ENCODE assay signal across 8 mouse cellular contexts in the genomic region with DNA sequence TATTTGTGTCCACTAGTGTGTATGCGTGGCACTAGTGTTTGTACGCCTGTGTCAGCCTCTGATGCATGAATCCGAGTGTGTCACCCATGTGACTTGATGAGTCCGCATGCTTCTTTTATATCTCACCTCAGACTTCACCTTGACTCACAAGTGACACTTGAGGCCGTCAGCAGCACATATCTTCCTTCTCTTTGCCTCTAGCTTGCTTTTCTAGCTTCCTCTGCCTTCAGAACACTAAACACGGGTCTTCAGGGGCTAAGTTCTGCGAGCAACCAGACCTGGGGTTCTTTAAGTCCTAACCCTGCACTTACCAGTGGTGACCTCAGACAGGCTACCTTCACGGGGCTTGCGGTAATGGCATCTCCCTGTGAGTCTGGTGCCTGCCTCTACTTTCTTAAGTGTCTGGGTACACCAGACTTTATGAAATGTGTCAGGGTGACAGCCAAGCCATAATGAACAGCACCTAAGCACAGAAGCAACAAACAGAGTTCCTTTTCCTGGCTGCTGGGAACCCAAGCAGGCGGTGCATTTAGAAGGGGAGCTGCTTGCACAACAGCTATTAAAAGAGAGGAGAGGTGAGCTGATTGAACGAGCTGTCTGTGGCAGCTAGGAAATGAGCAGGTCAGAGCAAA. TPM values are rescaled to one million over a fixed set of nuclear protein-coding genes. Genes with fewer than 3 reads are reported as not detected.
DNase-seq lines count a peak whose midpoint lies in the region; ATAC-seq and TF ChIP-seq lines count a peak whose summit lies in the region.

No protein-coding gene starts in this region.

- no peak overlapping the region for H3K4me3 ChIP-seq in embryonic facial prominence, embryonic 14.5 days (ENCODE audit: low read depth, low read length)
- H3K4me3 ChIP-seq in hindbrain, postnatal 0 days (ENCODE audit: low read length) = no peak overlapping the region
- H3K4me3 ChIP-seq in midbrain, embryonic 15.5 days = no peak overlapping the region

- 62% methylated on average over 11 of the region's 11 CpGs for WGBS in embryonic facial prominence, embryonic 14.5 days
- WGBS in hindbrain, postnatal 0 days = 57% methylated on average over 11 of the region's 11 CpGs
- WGBS in midbrain, embryonic 15.5 days = 59% methylated on average over 11 of the region's 11 CpGs

- 0 out of 2 replicates have a peak overlapping the region, but pooled peaks have one; percentile 45 for H3K4me2 ChIP-seq in embryonic facial prominence, embryonic 14.5 days (ENCODE audit: low read depth, low read length)
- H3K4me2 ChIP-seq in hindbrain, postnatal 0 days (ENCODE audit: low read depth, low read length) = peak overlapping the region; percentile 44
- H3K4me2 ChIP-seq in midbrain, embryonic 15.5 days = 0 out of 2 replicates have a peak overlapping the region, but pooled peaks have one; percentile 44

- no peak for TF ChIP-seq CTCF in hindbrain, postnatal 0 days (IDR thresholded peaks at IDR 0.05; ENCODE audit: low read depth)

- H3K36me3 ChIP-seq in embryonic facial prominence, embryonic 14.5 days (ENCODE audit: control insufficient read depth, insufficient read depth, low read length) = no peaks in the 10 kb centered on the region
- H3K36me3 ChIP-seq in hindbrain, postnatal 0 days (ENCODE audit: insufficient read depth, low read length) = no peaks in the 10 kb centered on the region
- H3K36me3 ChIP-seq in midbrain, embryonic 15.5 days (replicated peaks) = no peaks in the 10 kb centered on the region

- peak; percentile 35 to 43 for DNase-seq in lung, adult 18-20 months
- no peak for DNase-seq in lung, postnatal 14 days
- no peak for DNase-seq in embryonic facial prominence, embryonic 14.5 days (ENCODE audit: low spot score)
- DNase-seq in hindbrain, postnatal 0 days (ENCODE audit: low spot score) = no peak
- no peak for DNase-seq in layer of hippocampus, postnatal 14 days (ENCODE audit: low spot score in 2 of 2)
- DNase-seq in left cerebral cortex, postnatal 4 days = no peak

- intact Hi-C loops in left cerebral cortex, postnatal 4 days (cut with DNase I) = no loop called here

- H3K9ac ChIP-seq in embryonic facial prominence, embryonic 14.5 days (ENCODE audit: low read depth, low read length) = peak overlapping the region; percentile 22; the same call in 1 of the 2 replicates
- no peak overlapping the region for H3K9ac ChIP-seq in hindbrain, postnatal 0 days (replicated peaks; ENCODE audit: low read length)
- H3K9ac ChIP-seq in midbrain, embryonic 15.5 days = no peak overlapping the region

- no peaks in the 10 kb centered on the region for H3K9me3 ChIP-seq in embryonic facial prominence, embryonic 14.5 days (ENCODE audit: control insufficient read depth, low read length)
- H3K9me3 ChIP-seq in hindbrain, postnatal 0 days (ENCODE audit: low read length) = no peaks in the 10 kb centered on the region
- H3K9me3 ChIP-seq in midbrain, embryonic 15.5 days = no peaks in the 10 kb centered on the region

- ATAC-seq in embryonic facial prominence, embryonic 14.5 days (ENCODE audit: low read depth) = no peak
- ATAC-seq in hindbrain, postnatal 0 days = peak; percentile 28; the same call in 1 of the 2 replicates
- no peak for ATAC-seq in midbrain, embryonic 15.5 days (replicated peaks)
- ATAC-seq in inflammation-experienced regulatory T-cells, adult 6 months = no peak

- H3K27ac ChIP-seq in embryonic facial prominence, embryonic 14.5 days (replicated peaks; ENCODE audit: low read depth, low read length) = peak overlapping the region; percentile 45
- peak overlapping the region; percentile 64; the same call in 1 of the 2 replicates for H3K27ac ChIP-seq in hindbrain, postnatal 0 days
- peak overlapping the region; percentile 68 for H3K27ac ChIP-seq in midbrain, embryonic 15.5 days

- peaks cover 30% of the 10 kb centered on the region for H3K4me1 ChIP-seq in embryonic facial prominence, embryonic 14.5 days (ENCODE audit: control insufficient read depth, insufficient read depth, low read length)
- peaks cover 26% of the 10 kb centered on the region for H3K4me1 ChIP-seq in hindbrain, postnatal 0 days (ENCODE audit: insufficient read depth, low read length)
- H3K4me1 ChIP-seq in midbrain, embryonic 15.5 days = peaks cover 40% of the 10 kb centered on the region

- H3K27me3 ChIP-seq in embryonic facial prominence, embryonic 14.5 days (replicated peaks; ENCODE audit: control insufficient read depth, insufficient read depth, low read length) = no peaks in the 10 kb centered on the region
- no peaks in the 10 kb centered on the region for H3K27me3 ChIP-seq in hindbrain, postnatal 0 days (ENCODE audit: insufficient read depth, low read length)
- H3K27me3 ChIP-seq in midbrain, embryonic 15.5 days (replicated peaks) = no peaks in the 10 kb centered on the region

RNA-seq across cellular contexts. Expression of gene Irf2bpl, which starts 51.9 kb away (rescaled TPM):
- 33.5 and 33.8 TPM in 2 replicates for polyA plus RNA-seq in embryonic facial prominence, embryonic 14.5 days (2014; fragmentation: Nextera tagmentation; extraction: Ambion mirVana)
- 146 and 159 TPM in 2 replicates for total RNA-seq in hindbrain, postnatal 0 days (2014; rRNA removed)
- 59.4 and 66.9 TPM in 2 replicates for polyA plus RNA-seq in hindbrain, postnatal 0 days (2015; fragmentation: Nextera tagmentation; extraction: Ambion mirVana)
- polyA plus RNA-seq in midbrain, embryonic 15.5 days (2015; fragmentation: Nextera tagmentation; extraction: Ambion mirVana) = 94.3 and 98.5 TPM in 2 replicates
- 10 to 100 TPM; 64.9 to 65.1 TPM for total RNA-seq in layer of hippocampus, postnatal 14 days (2021)
- 10 to 100 TPM in 1 of 3 experiments, 1 to 10 TPM in 2; 8.0 to 14.6 (median 9.4) TPM for polyA plus RNA-seq in inflammation-experienced regulatory T-cells, adult 6 months (2017; shearing (Covaris generic))
- 100 to 1,000 TPM; 124 to 127 TPM for total RNA-seq in left cerebral cortex, postnatal 4 days (2021)

Comparison
In these comparisons a context has a peak if more than half of its experiments do, and no peak if none do; other contexts are left out.
1. DNase-seq: peak in lung, adult 18-20 months (2 of 2); none in lung, postnatal 14 days (single experiment), embryonic facial prominence, embryonic 14.5 days (single experiment), hindbrain, postnatal 0 days (single experiment), layer of hippocampus, postnatal 14 days (0 of 2) and left cerebral cortex, postnatal 4 days (single experiment).
2. Peak in every context shown above with its lines, with median percentiles within 50 percentile points of each other: H3K27ac ChIP-seq and H3K4me2 ChIP-seq.